Mouse (Mus musculus): Measurements from ENCODE around the gene Bcl2l11.
A peak's percentile ranks its signal among the peaks of the same experiment; 100 is the strongest.
"Not testable (repeated sequence)": the region's sequence is repeated elsewhere in the genome, so short reads cannot be mapped to it uniquely, and the experiment has no call there.

Bcl2l11 gene

GRCm38 (mm10) chr2:128170614-128171013 is 44.8 kb downstream of the Bcl2l11 start:
- DNase-seq (ENCODE audit: low read depth, low spot score): no peak

- DNase-seq (ENCODE audit: low read depth, low spot score): no peak
These were observed 46.4 kb downstream of the Bcl2l11 start for GRCm38 (mm10) chr2:128172266-128172665.

GRCm38 (mm10) chr2:128174176-128174575 is 48.3 kb downstream of the Bcl2l11 start:
- no peak for DNase-seq (ENCODE audit: low read depth, low spot score)

- no peak for DNase-seq (ENCODE audit: low read depth, low spot score)
These were observed 48.9 kb downstream of the Bcl2l11 start for GRCm38 (mm10) chr2:128174604-128175342.

GRCm38 (mm10) chr2:128175625-128176024 is 49.8 kb downstream of the Bcl2l11 start:
- DNase-seq (ENCODE audit: low read depth, low spot score): no peak

GRCm38 (mm10) chr2:128176391-128177044 is 50.7 kb downstream of the Bcl2l11 start:
- no peak for DNase-seq (ENCODE audit: low read depth, low spot score)

- no peak for DNase-seq (ENCODE audit: low read depth, low spot score)
These were observed 51.4 kb downstream of the Bcl2l11 start for GRCm38 (mm10) chr2:128177241-128177661.

- no peak for DNase-seq (ENCODE audit: low read depth, low spot score)
These were observed 53.4 kb downstream of the Bcl2l11 start for GRCm38 (mm10) chr2:128179126-128179807.

- peak; percentile 45 for DNase-seq (ENCODE audit: low read depth, low spot score)
These were observed 54.1 kb downstream of the Bcl2l11 start for GRCm38 (mm10) chr2:128179808-128180379.

GRCm38 (mm10) chr2:128182181-128182580 is 56.3 kb downstream of the Bcl2l11 start:
- not testable (repeated sequence) for DNase-seq (ENCODE audit: low read depth, low spot score)

GRCm38 (mm10) chr2:128182751-128183150 is 56.9 kb downstream of the Bcl2l11 start:
- DNase-seq (ENCODE audit: low read depth, low spot score): no peak

- no peak for DNase-seq (ENCODE audit: low read depth, low spot score)
These were observed 57.9 kb downstream of the Bcl2l11 start for GRCm38 (mm10) chr2:128183762-128184161.

GRCm38 (mm10) chr2:128185942-128186341 is 60.1 kb downstream of the Bcl2l11 start:
- DNase-seq (ENCODE audit: low read depth, low spot score): no peak

GRCm38 (mm10) chr2:128187277-128187676 is 61.4 kb downstream of the Bcl2l11 start:
- DNase-seq (ENCODE audit: low read depth, low spot score): no peak

- no peak for DNase-seq (ENCODE audit: low read depth, low spot score)
These were observed 62.6 kb downstream of the Bcl2l11 start for GRCm38 (mm10) chr2:128188461-128188860.

GRCm38 (mm10) chr2:128189691-128190090 is 63.9 kb downstream of the Bcl2l11 start:
- DNase-seq (ENCODE audit: low read depth, low spot score): peak; percentile 60

GRCm38 (mm10) chr2:128190196-128190595 is 64.4 kb downstream of the Bcl2l11 start:
- DNase-seq (ENCODE audit: low read depth, low spot score): no peak

- DNase-seq (ENCODE audit: low read depth, low spot score): no peak
These were observed 67.6 kb downstream of the Bcl2l11 start for GRCm38 (mm10) chr2:128193411-128193810.

GRCm38 (mm10) chr2:128197379-128197778 is 71.5 kb downstream of the Bcl2l11 start:
- DNase-seq (ENCODE audit: low read depth, low spot score): no peak

- DNase-seq (ENCODE audit: low read depth, low spot score): no peak
These were observed 77.3 kb downstream of the Bcl2l11 start for GRCm38 (mm10) chr2:128203147-128203546.

GRCm38 (mm10) chr2:128203749-128204405 is 78.0 kb downstream of the Bcl2l11 start:
- no peak for DNase-seq (ENCODE audit: low read depth, low spot score)

GRCm38 (mm10) chr2:128208541-128208940 is 82.7 kb downstream of the Bcl2l11 start:
- DNase-seq (ENCODE audit: low read depth, low spot score): no peak
